ENCODE assay signal across 1 mouse cellular context in the genomic region with DNA sequence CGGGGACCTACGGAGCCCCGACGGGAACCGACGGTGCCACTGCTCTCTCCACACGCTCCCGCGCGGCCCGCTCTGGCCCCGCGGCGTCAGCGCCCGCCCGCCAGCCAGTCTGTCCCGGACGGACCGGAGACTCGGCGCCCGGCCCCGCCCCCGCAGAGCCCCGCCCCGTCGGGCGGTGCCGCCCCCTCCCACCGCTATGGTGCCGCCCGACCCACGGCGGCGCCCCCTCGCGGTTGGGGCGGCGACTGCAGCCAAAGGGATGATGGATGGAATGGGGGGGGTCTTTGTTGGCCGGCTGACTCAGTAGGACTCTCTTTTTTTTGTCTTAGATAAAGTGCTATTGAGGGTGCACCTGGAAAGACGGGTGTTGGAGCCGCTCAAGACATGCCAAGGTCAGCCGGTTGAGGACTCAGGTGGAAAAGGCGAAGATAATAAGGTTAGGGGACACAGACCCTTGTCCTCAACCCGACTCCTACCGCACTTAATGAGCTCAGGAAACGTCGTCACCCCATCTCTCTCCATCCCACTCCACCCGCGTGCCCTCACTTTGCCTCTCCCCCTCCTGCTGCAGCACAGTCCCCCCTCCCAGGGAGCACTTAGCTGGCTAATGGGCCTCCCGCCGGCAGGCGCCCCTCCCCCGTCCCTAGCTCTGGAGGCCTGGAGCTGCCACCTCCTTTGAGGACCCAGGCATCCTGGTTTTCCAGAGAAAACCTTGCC.
TF ChIP-seq lines count a peak whose summit lies in the region.

No protein-coding gene starts in this region.

TF ChIP-seq in CH12.LX, 34 proteins besides CTCF, POLR2A, EP300 and RAD21:
- TF ChIP-seq TCF12 (IDR thresholded peaks at IDR 0.05; ENCODE audit: low read depth, low read length): 0 out of 2 replicates have a peak, but pooled peaks have one; percentile 12
- no peak for TF ChIP-seq CHD2 (IDR thresholded peaks at IDR 0.05; ENCODE audit: low read length)
TF ChIP-seq in CH12.LX: peak in this region for 1.
